Mouse (Mus musculus) forebrain, embryonic 11.5 days (tissue): ENCODE measurements around the gene Mreg. TPM values are rescaled to one million over a fixed set of nuclear protein-coding genes. Genes with fewer than 3 reads are reported as not detected.
"Not testable (repeated sequence)": the region's sequence is repeated elsewhere in the genome, so short reads cannot be mapped to it uniquely, and the experiment has no call there.

Experiments used
- ATAC-seq: fragments of 200-750 bp; cut with Nextera tagmentation; replicated peaks from 2 replicates; pipeline ENCODE4 v1.8.0; 2017; ENCODE audit warnings: moderate TSS enrichment; ENCODE audit not compliant: low FRiP score
- DNase-seq: peaks from one replicate; pipeline ENCODE4 v3.0.0-alpha.2; 2017; ENCODE audit warnings: low spot score
- H3K27ac ChIP-seq: fragments of 300-500 bp; sonication (generic); 2 replicates; pipeline ENCODE4 v1.5.1; 2014; ENCODE audit warnings: low read depth, low read length
- H3K27me3 ChIP-seq: fragments of 300-500 bp; sonication (generic); 2 replicates; pipeline ENCODE4 v1.6.1; 2014; ENCODE audit warnings: mild to moderate bottlenecking, low read length, mixed read lengths; ENCODE audit not compliant: control insufficient read depth, insufficient read depth
- H3K36me3 ChIP-seq: fragments of 300-500 bp; sonication (generic); 2 replicates; pipeline ENCODE4 v1.6.1; 2014; ENCODE audit warnings: mild to moderate bottlenecking, low read length, moderate library complexity, mixed read lengths; ENCODE audit not compliant: control insufficient read depth, insufficient read depth
- H3K4me1 ChIP-seq: fragments of 300-500 bp; sonication (generic); replicated peaks from 2 replicates; pipeline ENCODE4 v1.6.1; 2014; ENCODE audit warnings: low read length, mixed read lengths; ENCODE audit not compliant: control insufficient read depth, insufficient read depth
- H3K4me2 ChIP-seq: fragments of 300-500 bp; sonication (generic); 2 replicates; pipeline ENCODE4 v1.6.1; 2014; ENCODE audit warnings: low read depth, mild to moderate bottlenecking, low read length, moderate library complexity, mixed read lengths; ENCODE audit not compliant: severe bottlenecking
- H3K4me3 ChIP-seq: fragments of 300-500 bp; sonication (generic); 2 replicates; pipeline ENCODE4 v1.5.1; 2014; ENCODE audit warnings: low read depth, low read length
- H3K9ac ChIP-seq: fragments of 300-500 bp; sonication (generic); 2 replicates; pipeline ENCODE4 v1.6.1; 2014; ENCODE audit warnings: low read length
- H3K9me3 ChIP-seq: fragments of 300-500 bp; sonication (generic); 2 replicates; pipeline ENCODE4 v1.6.1; 2016; ENCODE audit warnings: low read length, mixed read lengths; ENCODE audit not compliant: control insufficient read depth
- WGBS: fragments of 180-500 bp; shearing (Covaris S2); extraction: QIAGEN DNeasy Blood & Tissue Kit; methylation state at CpG from one replicate; pipeline ENCODE4 v1.1.7; 2014; 5-methylcytosine and 5-hydroxymethylcytosine counted together
- polyA plus RNA-seq: library from polyadenylated mRNA; unstranded; fragments of >200 nt; fragmentation: Nextera tagmentation; extraction: Ambion mirVana; gene quantifications from 2 replicates; pipeline ENCODE4 v1.2.1, GENCODE M21; 2014

Mreg gene
- polyA plus RNA-seq, 1 experiment from 2014 or later, result 3.3 TPM

DNA sequence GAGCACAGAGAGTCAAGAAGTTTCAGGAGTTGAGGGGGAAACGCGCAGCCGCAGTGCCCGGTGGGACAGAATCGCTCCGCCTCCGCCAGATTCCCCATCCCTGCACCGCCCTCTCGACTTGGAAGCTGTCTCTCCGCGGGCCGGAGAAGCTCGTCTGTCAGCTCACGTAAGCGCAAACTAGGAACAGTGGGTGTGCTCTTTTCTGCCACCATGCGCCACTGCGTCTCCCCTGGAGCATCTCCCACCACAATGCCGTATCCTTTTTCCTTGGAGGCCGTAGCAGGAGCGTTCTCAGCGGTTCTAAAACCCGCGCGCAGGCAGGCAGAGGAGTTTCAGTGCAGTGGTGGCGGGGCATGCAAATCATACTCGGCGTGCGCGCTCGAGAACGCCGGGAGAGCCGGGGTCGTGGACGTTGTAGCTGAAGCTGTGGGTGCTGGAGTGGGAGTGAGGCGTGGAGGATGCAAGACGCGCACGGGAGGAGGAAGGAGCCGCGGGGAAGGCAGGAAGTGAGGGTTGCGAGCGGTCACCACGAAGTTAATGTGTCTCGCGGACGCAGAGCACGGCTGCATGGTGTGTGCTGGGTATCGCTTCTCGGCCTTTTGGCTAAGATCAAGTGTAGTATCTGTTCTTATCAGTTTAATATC is 24.4 kb upstream of the Mreg start:
- DNase-seq (peak; percentile 86), ATAC-seq (peak; percentile 87)
- peak overlapping the region; percentile 52 for H3K9ac ChIP-seq
- H3K4me2 ChIP-seq, result peak overlapping the region; percentile 76
- H3K27me3 ChIP-seq, H3K27ac ChIP-seq, H3K36me3 ChIP-seq, H3K9me3 ChIP-seq, H3K4me1 ChIP-seq: not testable (repeated sequence)
- peak overlapping the region; percentile 49 for H3K4me3 ChIP-seq
- WGBS, result under 1% methylated on average over 35 of the region's 50 CpGs

DNA sequence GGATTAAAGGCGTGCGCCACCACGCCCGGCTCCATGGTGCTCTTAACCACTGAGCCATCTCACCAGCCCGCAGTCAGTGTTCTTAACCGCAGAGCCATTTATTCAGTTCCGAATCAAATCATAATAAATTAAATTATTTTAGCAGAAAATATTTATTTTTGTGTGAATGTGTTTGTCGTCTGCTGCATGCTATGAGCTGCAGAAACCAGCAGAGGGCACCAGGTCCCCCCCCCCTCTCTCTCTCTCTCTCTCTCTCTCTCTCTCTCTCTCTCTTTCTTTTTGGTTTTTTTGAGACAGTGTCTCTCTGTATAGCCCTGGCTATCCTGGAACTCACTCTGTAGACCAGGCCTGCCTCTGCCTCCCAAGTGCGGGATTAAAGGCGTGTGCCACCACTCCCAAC is 20.5 kb upstream of the Mreg start:
- H3K36me3 ChIP-seq, H3K4me2 ChIP-seq, H3K4me1 ChIP-seq, ATAC-seq, H3K9ac ChIP-seq, H3K27me3 ChIP-seq, H3K27ac ChIP-seq, H3K9me3 ChIP-seq, DNase-seq, H3K4me3 ChIP-seq: not testable (repeated sequence)
- 77% methylated on average over 10 of the region's 10 CpGs for WGBS

DNA sequence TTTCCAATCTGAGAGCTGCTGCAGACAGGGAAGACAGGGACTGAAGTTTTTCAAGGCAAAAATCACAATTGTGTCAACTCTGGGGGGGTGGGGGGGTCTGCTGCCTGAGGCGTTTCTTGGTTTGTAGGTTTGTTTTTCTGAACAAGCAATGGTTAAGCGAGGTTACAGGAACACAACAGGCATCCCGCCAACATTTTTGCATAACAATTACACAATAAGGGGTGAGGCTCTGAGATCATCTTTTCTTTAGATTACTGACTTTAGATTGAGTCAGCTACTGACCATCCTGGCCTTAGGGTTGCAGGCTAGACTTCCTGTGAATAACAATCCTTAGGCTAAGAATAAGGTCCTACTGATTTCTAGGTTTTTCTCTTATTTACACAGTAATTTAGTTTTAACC is 16.9 kb upstream of the Mreg start:
- no peaks in the 10 kb centered on the region for H3K36me3 ChIP-seq
- DNase-seq (no peak), ATAC-seq (no peak)
- H3K9me3 ChIP-seq, result no peaks in the 10 kb centered on the region
- H3K9ac ChIP-seq, result no peak overlapping the region
- 33% methylated on average over 3 of the region's 3 CpGs for WGBS
- peaks cover 10% of the 10 kb centered on the region for H3K27me3 ChIP-seq
- H3K4me2 ChIP-seq, result no peak overlapping the region
- H3K27ac ChIP-seq, result no peak overlapping the region
- H3K4me1 ChIP-seq, result peaks cover 2% of the 10 kb centered on the region; the same call in 1 of the 2 replicates
- no peak overlapping the region for H3K4me3 ChIP-seq

DNA sequence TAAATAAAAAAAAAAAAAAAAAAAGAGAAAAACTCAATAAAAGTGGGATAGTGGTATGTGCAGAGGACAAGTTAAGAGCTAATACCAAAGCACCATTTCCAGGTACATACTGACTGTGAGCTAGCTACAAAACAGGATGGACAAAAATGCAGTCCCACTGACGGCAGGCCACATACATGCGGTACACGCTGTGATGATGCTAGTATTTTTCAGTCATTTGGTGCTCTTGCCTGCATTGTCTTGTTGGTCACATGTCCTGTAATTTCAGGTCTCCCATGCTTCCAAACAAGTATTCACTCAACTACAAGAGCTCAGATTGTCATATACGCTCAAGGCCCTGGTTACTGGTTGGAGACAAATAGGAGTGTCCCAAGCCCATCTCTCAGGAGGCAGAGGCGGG is 15.4 kb upstream of the Mreg start:
- 91% methylated on average over 5 of the region's 5 CpGs for WGBS
- no peak overlapping the region for H3K27ac ChIP-seq

DNA sequence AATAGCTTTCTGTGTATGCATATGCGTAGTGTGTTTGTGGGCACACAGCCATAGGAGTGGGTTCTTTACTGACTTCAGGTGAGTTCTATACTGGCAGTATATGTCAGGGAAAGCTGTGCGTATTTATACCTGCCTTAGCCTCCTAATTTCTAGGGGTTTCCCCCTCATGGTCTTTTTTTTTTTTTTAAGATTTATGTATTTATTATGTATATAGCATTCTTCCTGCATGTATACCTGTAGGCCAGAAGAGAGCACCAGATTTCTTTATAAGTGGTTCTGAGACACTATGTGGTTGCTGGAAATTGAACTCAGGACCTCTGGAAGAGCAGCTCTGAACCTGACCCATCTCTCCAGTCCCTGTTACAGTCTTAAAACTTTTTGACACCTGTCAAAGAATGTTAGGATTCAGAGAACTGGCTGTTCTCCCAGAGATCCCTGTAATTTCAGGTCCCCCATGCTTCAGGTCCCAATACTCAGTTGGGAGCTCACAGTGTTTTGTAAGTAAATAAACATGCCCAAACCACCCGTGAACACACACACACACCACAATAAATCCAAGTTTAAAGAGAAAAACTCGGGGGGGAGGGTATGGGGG is 14.9 kb upstream of the Mreg start:
- Histone ChIP-seq H3K9ac (no peak overlapping the region), H3K4me3 (no peak overlapping the region), H3K27me3 (peaks cover 10% of the 10 kb centered on the region), H3K4me2 (no peak overlapping the region), H3K9me3 (no peaks in the 10 kb centered on the region), H3K36me3 (no peaks in the 10 kb centered on the region), H3K27ac (no peak overlapping the region), H3K4me1 (peaks cover 2% of the 10 kb centered on the region; the same call in 1 of the 2 replicates)
- ATAC-seq, result peak; percentile 3; the same call in 1 of the 2 replicates
- 58% methylated on average over 4 of the region's 4 CpGs for WGBS
- no peak for DNase-seq

More for the DNA sequence above, 15.4 kb upstream of the Mreg start:
- Histone ChIP-seq H3K9ac (no peak overlapping the region), H3K4me1 (peaks cover 2% of the 10 kb centered on the region; the same call in 1 of the 2 replicates), H3K9me3 (no peaks in the 10 kb centered on the region), H3K4me3 (no peak overlapping the region), H3K4me2 (no peak overlapping the region), H3K36me3 (no peaks in the 10 kb centered on the region), H3K27me3 (peaks cover 10% of the 10 kb centered on the region)
- ATAC-seq, result no peak
- DNase-seq, result no peak

DNA sequence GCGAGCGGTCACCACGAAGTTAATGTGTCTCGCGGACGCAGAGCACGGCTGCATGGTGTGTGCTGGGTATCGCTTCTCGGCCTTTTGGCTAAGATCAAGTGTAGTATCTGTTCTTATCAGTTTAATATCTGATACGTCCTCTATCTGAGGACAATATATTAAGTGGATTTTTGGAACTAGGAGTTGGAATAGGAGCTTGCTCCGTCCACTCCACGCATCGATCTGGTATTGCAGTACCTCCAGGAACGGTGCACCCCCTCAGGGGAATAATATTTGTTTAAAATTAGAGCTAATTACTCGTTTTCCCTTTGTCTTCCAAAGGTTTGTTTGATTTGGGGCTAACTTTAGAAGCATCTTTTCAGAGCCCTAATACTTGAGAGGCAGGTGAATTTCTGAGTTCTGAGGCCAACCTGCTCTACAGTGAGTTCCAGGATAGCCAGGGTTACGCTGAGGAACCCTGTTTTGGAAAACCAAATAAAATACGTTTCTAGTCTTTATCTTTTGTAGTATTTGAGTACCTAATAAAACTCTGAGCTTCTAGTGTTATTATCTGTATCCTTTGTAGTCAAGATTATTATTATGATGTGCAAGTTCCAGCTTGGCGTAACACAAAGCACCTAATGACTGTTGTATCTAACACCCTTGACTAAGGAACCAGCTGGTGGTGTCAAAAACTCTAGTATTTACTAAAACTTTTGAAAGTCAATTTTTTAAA is 14.2 kb upstream of the Mreg start:
- 1% methylated on average over 9 of the region's 18 CpGs for WGBS
- Histone ChIP-seq H3K9me3 (no peaks in the 10 kb centered on the region), H3K4me2 (no peak overlapping the region; the same call in 1 of the 2 replicates), H3K27me3 (peaks cover 10% of the 10 kb centered on the region), H3K4me3 (peak overlapping the region; percentile 34), H3K36me3 (no peaks in the 10 kb centered on the region), H3K27ac (no peak overlapping the region), H3K4me1 (peaks cover 2% of the 10 kb centered on the region; the same call in 1 of the 2 replicates), H3K9ac (peak overlapping the region; percentile 49; the same call in 1 of the 2 replicates)
- ATAC-seq (peak; percentile 89), DNase-seq (peak; percentile 63)

DNA sequence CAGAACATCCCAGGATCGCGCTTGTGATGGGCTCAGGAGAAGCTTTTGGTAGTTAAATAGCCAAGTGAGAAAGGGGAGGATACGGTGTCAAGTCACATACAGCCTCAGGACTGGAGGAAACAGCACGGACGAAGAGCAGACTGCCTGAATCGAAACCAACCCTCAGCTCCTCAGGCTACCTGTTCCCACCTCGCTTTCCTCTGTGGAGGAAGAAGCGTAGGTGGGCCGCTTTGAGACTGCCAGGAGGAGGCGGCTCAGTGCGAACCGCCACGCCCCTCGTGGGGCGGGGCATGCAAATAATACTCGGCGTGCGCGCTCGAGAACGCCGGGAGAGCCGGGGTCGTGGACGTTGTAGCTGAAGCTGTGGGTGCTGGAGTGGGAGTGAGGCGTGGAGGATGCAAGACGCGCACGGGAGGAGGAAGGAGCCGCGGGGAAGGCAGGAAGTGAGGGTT is 13.6 kb upstream of the Mreg start:
- peak; percentile 92 for ATAC-seq
- H3K4me3 ChIP-seq, result peak overlapping the region; percentile 34
- WGBS, result under 1% methylated on average over 25 of the region's 31 CpGs
- peak; percentile 89 for DNase-seq
- not testable (repeated sequence) for H3K36me3 ChIP-seq, H3K9me3 ChIP-seq, H3K27ac ChIP-seq, H3K4me1 ChIP-seq
- H3K9ac ChIP-seq, result peak overlapping the region; percentile 49; the same call in 1 of the 2 replicates
- peaks cover 10% of the 10 kb centered on the region for H3K27me3 ChIP-seq
- peak overlapping the region; percentile 58 for H3K4me2 ChIP-seq

DNA sequence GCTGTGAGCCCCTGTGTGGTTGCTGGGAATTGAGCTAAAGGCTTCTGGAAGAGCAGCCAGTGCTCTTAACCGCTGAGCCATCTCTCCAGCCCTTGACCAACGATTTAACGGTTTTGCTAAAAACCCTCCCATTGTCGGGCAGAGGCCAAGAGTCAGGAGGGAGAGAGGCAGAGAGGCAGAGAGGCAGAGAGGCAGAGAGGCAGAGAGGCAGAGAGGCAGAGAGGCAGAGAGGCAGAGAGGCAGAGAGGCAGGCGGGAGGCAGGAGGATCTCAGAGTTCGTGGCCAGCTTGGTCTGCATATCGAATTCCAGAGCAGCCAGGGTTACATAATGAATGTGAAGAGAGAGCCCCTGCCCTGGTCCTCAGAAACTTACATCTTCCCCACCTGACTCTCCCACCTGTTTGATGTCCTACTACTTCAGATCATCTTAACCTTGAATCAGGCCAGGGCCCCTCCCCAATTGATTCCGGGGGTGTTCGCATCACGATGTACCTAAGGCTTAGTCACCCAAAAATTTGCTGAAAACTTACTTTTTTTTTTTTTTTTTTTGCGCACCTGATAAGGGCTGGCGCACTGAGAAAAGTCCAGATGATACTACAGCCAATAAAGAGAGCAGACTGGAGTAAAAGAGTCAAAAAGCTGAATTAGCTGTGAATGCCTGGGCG is 13.1 kb upstream of the Mreg start:
- H3K4me3 ChIP-seq, result peak overlapping the region; percentile 34
- no peaks in the 10 kb centered on the region for H3K9me3 ChIP-seq
- ATAC-seq, result no peak
- DNase-seq, result no peak
- peak overlapping the region; percentile 58 for H3K4me2 ChIP-seq
- H3K4me1 ChIP-seq, result peaks cover 2% of the 10 kb centered on the region; the same call in 1 of the 2 replicates
- peak overlapping the region; percentile 49; the same call in 1 of the 2 replicates for H3K9ac ChIP-seq
- WGBS, result 12% methylated on average over 13 of the region's 13 CpGs
- H3K27ac ChIP-seq, result no peak overlapping the region
- H3K27me3 ChIP-seq, result peaks cover 10% of the 10 kb centered on the region
- no peaks in the 10 kb centered on the region for H3K36me3 ChIP-seq
